ENCODE assay signal across 24 mouse cellular contexts in genomic region chr1:84868311-84868710, GRCm38 (mm10).
"Had no signal": no experiment of that assay in that cellular context is flagged by ENCODE, and none has a peak within 500 bp of the region (broad histone marks: within the 10 kb centered on the region; RNA-seq: fewer than 3 reads in every experiment).

No protein-coding gene starts in this region.

- H3K27ac ChIP-seq: hindbrain, embryonic 13.5 days; hindbrain, embryonic 15.5 days; hindbrain, postnatal 0 days; limb, embryonic 13.5 days; limb, embryonic 15.5 days; liver, embryonic 12.5 days; liver, embryonic 14.5 days had no signal

- H3K9ac ChIP-seq: heart, embryonic 12.5 days; hindbrain, embryonic 13.5 days; hindbrain, embryonic 15.5 days; kidney, embryonic 15.5 days; limb, embryonic 13.5 days; limb, embryonic 15.5 days; liver, embryonic 12.5 days; liver, embryonic 14.5 days had no signal

- ATAC-seq: intestine, embryonic 16.5 days; liver, embryonic 12.5 days had no signal

- H3K36me3 ChIP-seq: heart, embryonic 10.5 days; heart, embryonic 12.5 days; hindbrain, embryonic 13.5 days; hindbrain, embryonic 15.5 days; kidney, embryonic 15.5 days; limb, embryonic 13.5 days; limb, embryonic 15.5 days; liver, embryonic 12.5 days had no signal

- H3K27me3 ChIP-seq: heart, embryonic 12.5 days; hindbrain, embryonic 13.5 days; hindbrain, embryonic 15.5 days; kidney, embryonic 15.5 days; limb, embryonic 13.5 days; limb, embryonic 15.5 days; liver, embryonic 12.5 days had no signal

- H3K4me1 ChIP-seq: hindbrain, embryonic 13.5 days; hindbrain, embryonic 15.5 days; limb, embryonic 13.5 days; limb, embryonic 15.5 days had no signal

- H3K4me2 ChIP-seq: heart, embryonic 12.5 days; hindbrain, embryonic 13.5 days; hindbrain, embryonic 15.5 days; kidney, embryonic 15.5 days; limb, embryonic 13.5 days; limb, embryonic 15.5 days; liver, embryonic 12.5 days had no signal

- H3K9me3 ChIP-seq: heart, embryonic 10.5 days; heart, embryonic 12.5 days; hindbrain, embryonic 13.5 days; hindbrain, embryonic 15.5 days; kidney, embryonic 15.5 days; limb, embryonic 13.5 days; limb, embryonic 15.5 days; liver, embryonic 12.5 days had no signal

- H3K4me3 ChIP-seq: heart, embryonic 10.5 days; heart, embryonic 12.5 days; hindbrain, embryonic 13.5 days; hindbrain, embryonic 15.5 days; kidney, embryonic 15.5 days; limb, embryonic 13.5 days; limb, embryonic 15.5 days; liver, embryonic 12.5 days had no signal

- DNase-seq: gastrocnemius, postnatal 14 days; gastrocnemius, postnatal 36 days; heart, adult 11 months; heart, postnatal 10 days; heart, postnatal 36 days; kidney, adult 11 months; kidney, adult 2 months; kidney, adult 9 months; kidney, postnatal 14 days; kidney, postnatal 36 days; layer of hippocampus, adult 9-11 months; layer of hippocampus, postnatal 36 days; left cerebral cortex, postnatal 4 days had no signal
